Mouse (Mus musculus) adrenal gland, postnatal 25 days (tissue): ENCODE data around the gene Disp2. TPM values are rescaled to one million over a fixed set of nuclear protein-coding genes. Genes with fewer than 3 reads are reported as not detected.

Experiments
- DNase-seq: peaks from one replicate; pipeline ENCODE4 v3.0.0; 2021; ENCODE audit warnings: mixed read lengths
- total RNA-seq: library from RNA; stranded (reverse); gene quantifications from 2 replicates; pipeline ENCODE4 v1.2.3, GENCODE M21; 2021

Disp2 gene
- total RNA-seq, 1 experiment from 2014 or later: 37.8 TPM

DNA sequence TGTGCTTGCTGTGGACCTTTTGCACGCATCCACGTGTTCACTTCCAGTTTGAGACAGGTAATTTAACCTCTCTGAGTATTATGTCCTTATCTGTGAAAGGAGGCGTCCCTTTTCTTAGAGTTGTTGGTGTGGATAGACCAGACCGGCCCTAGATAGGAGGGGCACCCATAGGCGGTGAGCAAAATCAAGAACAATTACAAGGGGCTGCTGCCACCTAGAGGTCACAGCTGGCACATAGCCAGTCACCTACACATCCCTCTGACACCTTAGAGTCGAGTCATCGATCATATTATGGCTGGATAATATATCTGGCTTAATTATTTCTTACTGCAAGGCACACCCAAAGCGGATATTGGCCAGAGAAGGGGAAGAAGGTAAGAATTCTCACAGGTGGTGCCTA is 19.7 kb upstream of the Disp2 start:
- no peak for DNase-seq

GRCm38 (mm10) chr2:118760311-118761025 is 19.1 kb upstream of the Disp2 start:
- DNase-seq: no peak

GRCm38 (mm10) chr2:118761358-118761757 is 18.2 kb upstream of the Disp2 start:
- no peak for DNase-seq

DNA sequence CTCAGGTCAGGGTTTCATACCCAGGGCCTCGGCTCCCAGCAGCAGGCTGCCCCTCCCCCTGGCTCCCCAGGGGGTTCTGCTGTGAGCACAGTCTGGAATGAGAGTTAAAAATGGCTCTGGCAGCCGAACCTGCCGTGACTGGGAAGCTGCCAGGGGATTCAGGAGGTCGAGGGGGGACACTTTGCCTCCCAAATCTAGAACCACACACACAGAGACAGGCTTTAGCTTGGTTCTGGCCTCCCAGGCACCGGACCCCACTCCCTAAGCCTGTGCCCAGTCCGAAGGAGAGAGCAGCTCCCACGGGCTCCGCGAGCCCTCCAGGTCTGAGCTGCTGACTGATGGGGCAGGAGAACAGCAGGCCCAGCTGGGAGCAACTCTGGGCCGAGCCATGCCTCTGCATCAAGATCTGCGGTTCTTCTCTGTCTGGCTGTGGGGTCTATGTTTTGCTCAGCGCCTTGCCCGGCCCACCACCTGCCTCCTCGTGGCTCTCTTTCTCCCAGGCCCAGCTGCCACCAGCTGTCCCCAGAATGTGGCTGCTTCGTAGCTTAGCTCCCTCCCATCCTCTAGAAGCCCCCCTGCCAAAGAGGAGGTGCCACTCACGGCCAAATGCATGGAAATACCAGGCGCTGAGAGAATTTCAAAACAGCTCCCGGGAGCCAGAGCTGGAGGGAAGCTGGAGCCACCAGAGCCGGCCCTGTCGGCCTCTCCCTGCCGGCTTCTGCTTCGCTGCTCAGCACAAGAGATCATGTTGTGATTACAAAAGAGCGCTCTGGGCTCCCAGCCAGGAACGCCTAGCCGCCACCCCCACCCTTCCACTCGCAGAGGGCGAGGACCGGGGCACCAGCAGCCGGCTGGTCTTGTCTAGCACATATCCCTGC is 17.4 kb upstream of the Disp2 start, which contains the start of gene Ccdc9b:
Gene Ccdc9b, minus strand, starts transcription at position 756 of the 878 bp plus-strand sequence.
- DNase-seq: peak; percentile 95

- DNase-seq: no peak
Measured at GRCm38 (mm10) chr2:118762784-118763148, 16.8 kb upstream of the Disp2 start.

DNA sequence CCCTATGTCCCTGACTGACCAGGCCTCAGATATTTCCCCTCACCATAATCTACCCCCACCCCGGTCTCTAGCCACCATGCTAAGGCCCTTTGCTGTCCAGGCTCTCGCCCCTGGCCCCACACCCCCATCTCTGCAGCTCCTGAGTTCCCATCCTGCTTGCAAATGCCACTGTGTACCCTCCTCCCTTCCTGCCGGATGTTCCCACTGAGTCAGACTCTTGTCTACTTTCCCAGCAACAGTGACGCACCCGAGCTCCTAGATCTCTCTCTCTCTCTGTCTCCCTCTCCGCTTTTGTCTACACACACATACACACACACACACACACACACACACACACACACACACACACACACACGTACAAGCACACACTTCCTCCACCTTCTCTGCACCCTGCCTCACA is 16.1 kb upstream of the Disp2 start:
- DNase-seq: no peak

DNA sequence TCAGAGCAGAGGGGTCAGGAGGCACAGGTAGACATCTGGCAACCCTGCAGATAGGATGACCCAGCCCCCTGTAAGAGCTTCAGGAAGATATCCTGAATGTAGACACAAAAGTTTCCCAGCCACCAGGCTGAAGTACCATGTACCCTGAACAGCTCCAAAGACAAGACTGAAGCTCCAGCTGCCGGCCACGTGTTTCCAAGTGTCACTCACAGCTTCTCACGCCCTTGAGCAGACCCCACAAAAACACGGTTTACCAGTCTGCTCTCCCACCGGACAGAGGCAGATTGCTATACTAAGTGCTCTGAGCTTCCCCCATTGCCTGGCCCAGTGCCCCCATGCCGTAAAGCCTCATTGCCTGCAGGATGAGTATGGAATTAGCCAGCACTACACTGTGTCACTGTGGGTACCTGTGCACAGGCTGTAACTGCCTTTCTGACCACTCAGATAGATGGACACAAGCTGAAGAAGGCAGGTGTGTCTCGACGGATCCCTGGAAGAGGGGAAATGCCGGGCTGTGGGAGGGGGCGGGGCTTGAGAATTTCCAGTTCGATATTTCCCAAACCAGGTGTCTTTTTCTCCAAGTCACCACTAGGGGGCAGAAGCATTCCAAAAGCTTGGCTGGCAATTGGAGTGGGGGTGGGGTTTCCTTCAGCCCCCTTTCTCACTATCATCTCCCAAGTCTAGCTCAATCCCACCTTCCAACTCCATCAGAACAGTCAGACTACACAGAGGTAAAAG is 15.3 kb upstream of the Disp2 start:
- no peak for DNase-seq

DNA sequence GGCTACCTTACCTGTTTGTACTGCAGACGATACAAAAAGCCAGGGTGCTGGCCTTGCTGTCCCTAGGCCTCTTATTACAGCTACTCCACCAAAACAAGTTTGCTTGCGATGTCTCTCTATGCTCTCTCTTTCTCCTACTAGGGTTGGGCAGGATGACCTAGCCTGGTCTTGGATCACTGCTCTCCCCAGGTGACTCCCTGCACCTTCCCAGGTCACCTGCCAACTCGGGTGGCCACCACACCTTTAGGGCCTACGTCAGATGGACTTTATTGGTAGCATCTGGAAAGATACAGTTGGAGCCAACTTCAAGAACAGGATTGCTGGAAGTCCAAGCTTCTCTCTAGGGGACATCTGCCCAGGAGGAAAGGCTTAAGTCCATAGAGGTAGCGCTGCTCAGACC is 14.6 kb upstream of the Disp2 start:
- DNase-seq: no peak

DNA sequence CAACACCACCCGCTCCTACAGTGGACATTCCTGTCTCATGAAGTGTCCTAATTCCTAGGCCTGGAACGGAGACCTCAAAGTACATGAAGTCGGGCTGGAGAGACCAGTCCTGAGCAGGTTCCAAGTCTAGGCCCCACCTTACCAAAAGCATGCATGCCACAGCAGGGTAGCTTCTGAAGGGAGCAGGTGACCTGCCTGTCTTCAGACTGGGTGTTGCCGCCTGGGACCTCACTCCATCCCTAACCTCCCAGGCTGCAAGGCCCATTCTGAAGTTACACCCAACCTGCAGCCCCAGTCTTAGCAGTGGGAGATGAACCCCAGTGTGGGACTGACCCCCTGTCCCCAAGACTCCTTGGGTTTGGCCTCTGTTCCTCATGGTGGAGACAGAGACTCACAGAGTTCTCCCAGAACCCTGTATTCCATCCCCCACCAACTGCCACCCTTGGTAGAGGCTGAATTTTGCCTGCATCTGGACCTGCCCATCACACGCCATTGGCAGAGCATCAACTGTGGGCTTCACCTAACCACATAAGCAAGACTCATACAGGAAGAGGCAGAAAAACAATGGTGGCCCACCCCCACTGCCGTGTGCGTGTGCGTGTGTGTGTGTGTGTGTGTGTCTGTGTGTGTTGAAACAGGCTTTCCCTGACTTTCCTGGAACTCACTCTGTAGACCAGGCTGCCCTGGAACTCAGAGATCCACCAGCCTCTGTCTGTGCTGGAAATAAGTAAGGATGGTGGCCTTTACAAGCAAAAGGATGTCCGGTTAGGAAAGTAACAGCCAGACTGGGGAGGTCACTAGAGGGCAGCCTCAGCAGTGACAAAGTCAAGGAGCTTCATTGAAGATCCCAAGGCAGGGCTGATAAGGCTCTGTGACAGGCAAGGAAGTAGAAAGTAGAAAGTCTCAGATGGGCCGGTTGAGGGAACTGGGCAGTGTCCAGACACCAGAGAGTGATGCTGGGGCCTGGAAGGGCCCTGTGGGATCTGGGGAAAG is 13.2 kb upstream of the Disp2 start:
- DNase-seq: no peak

GRCm38 (mm10) chr2:118772158-118772874 is 7.2 kb upstream of the Disp2 start, which contains the start of gene Phgr1:
TSS of gene Phgr1 (plus strand) at chr2:118772769.
- no peak for DNase-seq

- DNase-seq: no peak
Measured at GRCm38 (mm10) chr2:118774536-118774935, 5.0 kb upstream of the Disp2 start.

GRCm38 (mm10) chr2:118775396-118775795 is 4.1 kb upstream of the Disp2 start:
- no peak for DNase-seq

- no peak for DNase-seq
Measured at GRCm38 (mm10) chr2:118775846-118776245, 3.7 kb upstream of the Disp2 start.

DNA sequence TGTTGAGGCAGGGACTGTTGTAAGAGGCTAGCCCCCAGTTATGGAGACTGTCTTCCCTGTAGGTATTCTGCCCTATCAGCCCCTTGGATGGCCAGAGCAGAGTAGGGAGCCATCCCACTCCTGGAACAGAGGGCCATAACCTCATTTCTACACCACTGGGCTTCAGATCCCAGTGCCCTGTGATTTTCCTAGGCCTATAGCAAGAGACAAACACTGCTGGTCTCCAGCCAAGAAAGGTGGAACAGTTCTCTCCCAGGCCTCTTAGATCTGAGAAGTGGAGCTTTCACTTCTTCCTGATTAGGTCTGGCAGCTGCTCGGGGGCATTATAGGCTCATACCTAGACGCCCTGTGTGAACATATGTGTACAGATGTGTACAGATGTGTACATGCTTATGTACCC is 3.2 kb upstream of the Disp2 start:
- DNase-seq: no peak

DNA sequence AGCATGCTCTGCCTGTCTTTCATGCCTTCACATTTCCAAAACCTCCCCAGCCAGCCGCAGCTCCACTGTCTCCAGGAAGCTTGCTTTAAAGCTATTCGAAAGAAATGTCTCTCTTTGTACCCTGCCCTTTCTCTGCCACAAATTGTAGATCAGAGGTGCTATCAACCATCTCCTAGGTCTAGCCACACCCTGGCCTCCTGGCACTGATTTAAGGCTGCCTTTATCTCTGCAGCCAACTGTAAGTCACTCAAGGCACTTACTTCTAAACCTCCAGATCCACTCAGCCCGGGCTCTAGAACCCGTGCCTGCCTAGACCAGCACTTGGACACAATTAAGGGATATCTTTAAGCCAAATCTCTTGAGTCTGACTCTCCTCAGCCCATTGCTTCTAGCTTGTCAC is 1.1 kb upstream of the Disp2 start:
- DNase-seq: no peak

DNA sequence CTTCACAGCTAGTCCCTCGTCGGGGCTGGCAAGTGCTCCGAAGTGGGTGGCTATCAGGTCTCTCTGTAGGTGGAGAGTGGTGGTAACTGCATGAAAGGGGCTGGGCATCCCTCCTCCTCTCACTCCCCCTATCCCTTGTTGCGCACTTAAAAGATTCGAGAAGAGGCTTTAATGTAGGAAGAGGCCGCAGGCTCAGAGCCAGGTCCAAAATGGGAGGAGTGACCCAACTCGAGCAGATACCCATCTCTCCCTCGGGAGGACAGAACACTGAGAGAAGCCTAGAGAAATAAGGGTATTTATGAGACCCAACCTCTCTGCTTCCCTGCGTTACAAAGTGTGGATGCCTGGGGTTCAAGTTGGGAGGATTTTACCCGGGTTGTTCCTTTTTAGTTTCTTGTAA is 454 bp upstream of the Disp2 start:
- DNase-seq: no peak

DNA sequence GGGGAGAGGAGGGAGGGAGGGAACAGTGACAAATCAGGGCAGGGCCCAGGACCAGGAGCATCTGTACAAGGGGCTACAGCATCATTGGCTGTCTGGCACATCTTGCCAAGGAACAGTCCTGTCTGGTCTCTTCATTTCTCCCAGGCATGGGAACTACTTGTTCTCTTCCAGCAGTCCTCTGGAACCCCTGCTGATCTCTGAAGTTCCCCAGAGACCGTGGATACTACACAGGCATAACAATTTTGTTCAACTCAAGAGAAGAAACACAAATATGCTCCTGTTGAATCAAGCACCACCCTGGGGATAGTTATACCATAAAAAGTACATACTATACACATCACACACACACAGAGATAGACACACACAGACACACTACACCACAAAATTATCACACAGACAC is 1.6 kb downstream of the Disp2 start:
- no peak for DNase-seq

DNA sequence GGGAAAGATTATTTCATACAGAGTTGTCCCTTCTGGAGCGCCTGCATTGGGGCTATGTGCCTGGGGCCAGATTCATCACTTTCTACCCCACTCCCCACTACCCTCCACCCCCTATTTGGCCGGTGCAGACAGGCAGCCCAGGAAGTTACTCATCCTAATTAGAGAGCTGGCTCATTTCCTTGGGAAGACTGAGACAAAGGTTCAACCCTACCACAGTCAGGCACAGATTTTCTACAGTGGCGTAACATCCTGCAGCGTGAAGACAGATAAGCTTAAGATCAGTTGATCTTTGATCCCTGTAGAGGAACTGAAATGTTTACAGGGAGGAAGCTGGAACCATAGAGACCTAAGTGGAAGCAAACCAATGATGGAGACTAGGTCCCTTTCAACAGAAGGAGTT is 2.8 kb downstream of the Disp2 start:
- DNase-seq: no peak

DNA sequence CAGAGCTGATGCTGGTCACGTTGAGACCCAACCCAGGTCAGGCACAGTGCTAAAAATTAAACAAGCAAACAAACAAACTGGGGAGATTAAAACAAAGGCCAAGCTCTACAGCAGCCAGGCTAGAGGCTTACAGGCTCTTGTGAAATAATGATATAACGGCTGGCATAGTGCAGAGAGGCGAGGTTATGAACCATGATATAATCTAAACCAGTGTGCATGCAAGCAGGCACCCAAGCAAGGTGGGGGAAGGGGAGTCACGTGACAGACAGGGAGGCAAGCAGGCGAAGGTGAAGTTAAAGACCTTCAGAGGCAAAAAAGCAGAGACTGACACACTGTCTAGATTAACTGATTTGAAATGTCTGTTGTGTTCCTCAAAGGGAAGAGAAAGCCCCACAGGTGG is 3.6 kb downstream of the Disp2 start:
- DNase-seq: no peak

- DNase-seq: no peak
Measured at GRCm38 (mm10) chr2:118783663-118784062, 4.1 kb downstream of the Disp2 start.

DNA sequence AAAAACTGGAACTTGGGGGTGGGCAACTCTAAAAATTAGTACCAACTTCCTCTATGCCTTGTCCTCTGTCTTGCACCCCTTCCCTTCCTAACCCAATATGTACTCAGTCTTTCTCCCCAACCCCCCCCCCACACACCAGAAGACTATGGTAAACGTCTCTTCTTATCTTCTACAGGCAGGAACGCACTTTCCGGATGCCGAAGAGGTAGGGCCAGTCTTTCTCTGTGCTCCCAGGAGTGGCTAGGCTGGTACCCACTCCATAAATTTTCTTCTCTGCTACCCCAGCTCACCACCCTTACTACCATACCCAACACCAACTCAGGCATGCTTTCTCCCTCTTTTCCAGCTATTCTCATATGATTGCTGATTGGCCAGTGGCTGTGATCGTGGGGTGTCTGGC is 7.0 kb downstream of the Disp2 start:
- no peak for DNase-seq
